Mouse (Mus musculus) thymus, postnatal 4 days (tissue): ENCODE data around the gene Dynlt1f.
"Not testable (repeated sequence)": the region's sequence is repeated elsewhere in the genome, so short reads cannot be mapped to it uniquely, and the experiment has no call there.

Experiments used
- DNase-seq: peaks from one replicate; pipeline ENCODE4 v3.0.0; 2021

Dynlt1f gene

GRCm38 (mm10) chr17:6661093-6661816 is 5.6 kb upstream of the Dynlt1f start:
- DNase-seq: peak; percentile 83

- peak; percentile 37 for DNase-seq
These were observed 4.9 kb upstream of the Dynlt1f start for GRCm38 (mm10) chr17:6660589-6660988.

- DNase-seq: peak; percentile 77
These were observed 3.1 kb upstream of the Dynlt1f start, which contains the start of gene Sytl3 for GRCm38 (mm10) chr17:6658801-6659200. Gene Sytl3, plus strand, starts transcription at chr17:6659093.

GRCm38 (mm10) chr17:6656471-6656870 is 771 bp upstream of the Dynlt1f start:
- peak; percentile 41 for DNase-seq

- peak; percentile 75 for DNase-seq
These were observed 601 bp downstream of the Dynlt1f start for GRCm38 (mm10) chr17:6655087-6655511.

GRCm38 (mm10) chr17:6653341-6653946 is 2.3 kb downstream of the Dynlt1f start:
- DNase-seq: not testable (repeated sequence)

- not testable (repeated sequence) for DNase-seq
These were observed 4.7 kb downstream of the Dynlt1f start for GRCm38 (mm10) chr17:6650904-6651565.

GRCm38 (mm10) chr17:6647452-6647851 is 8.2 kb downstream of the Dynlt1f start:
- not testable (repeated sequence) for DNase-seq

- not testable (repeated sequence) for DNase-seq
These were observed 8.9 kb downstream of the Dynlt1f start for GRCm38 (mm10) chr17:6646841-6647240.

GRCm38 (mm10) chr17:6645668-6646067 is 10.0 kb downstream of the Dynlt1f start:
- DNase-seq: peak; percentile 28

- not testable (repeated sequence) for DNase-seq
These were observed 11.0 kb downstream of the Dynlt1f start for GRCm38 (mm10) chr17:6644673-6645072.

GRCm38 (mm10) chr17:6644210-6644609 is 11.5 kb downstream of the Dynlt1f start:
- DNase-seq: not testable (repeated sequence)

GRCm38 (mm10) chr17:6640771-6641429 is 14.8 kb downstream of the Dynlt1f start:
- peak; percentile 32 for DNase-seq

GRCm38 (mm10) chr17:6640044-6640637 is 15.6 kb downstream of the Dynlt1f start:
- not testable (repeated sequence) for DNase-seq

- not testable (repeated sequence) for DNase-seq
These were observed 16.2 kb downstream of the Dynlt1f start for GRCm38 (mm10) chr17:6639486-6639885.

GRCm38 (mm10) chr17:6638444-6638843 is 17.3 kb downstream of the Dynlt1f start:
- not testable (repeated sequence) for DNase-seq

- DNase-seq: not testable (repeated sequence)
These were observed 18.3 kb downstream of the Dynlt1f start for GRCm38 (mm10) chr17:6637434-6637833.

GRCm38 (mm10) chr17:6636861-6637260 is 18.8 kb downstream of the Dynlt1f start:
- no peak for DNase-seq

- DNase-seq: not testable (repeated sequence)
These were observed 19.9 kb downstream of the Dynlt1f start for GRCm38 (mm10) chr17:6635781-6636180.

- DNase-seq: not testable (repeated sequence)
These were observed 22.9 kb downstream of the Dynlt1f start for GRCm38 (mm10) chr17:6632850-6633249.

- not testable (repeated sequence) for DNase-seq
These were observed 25.3 kb downstream of the Dynlt1f start for GRCm38 (mm10) chr17:6630398-6630797.

GRCm38 (mm10) chr17:6624926-6625558 is 30.7 kb downstream of the Dynlt1f start:
- not testable (repeated sequence) for DNase-seq
